Mouse (Mus musculus) 3134 (cell line): ENCODE measurements around the gene Olfr806.

Experiments
- DNase-seq: peaks from one replicate; pipeline ENCODE4 v3.0.0-alpha.2; 2011; ENCODE audit warnings: low spot score; ENCODE audit not compliant: insufficient read length; ENCODE audit errors: extremely low read depth

Olfr806 gene

GRCm38 (mm10) chr10:129741821-129742220, at the start of gene Olfr806:
TSS of gene Olfr806 (minus strand) at chr10:129741921.
- DNase-seq, result no peak

- DNase-seq, result no peak
Measured at GRCm38 (mm10) chr10:129778123-129778522, 36.4 kb upstream of the Olfr806 start.

- DNase-seq, result no peak
Measured at GRCm38 (mm10) chr10:129774338-129774737, 32.6 kb upstream of the Olfr806 start, which contains the start of gene Olfr809. TSS of gene Olfr809 (plus strand) at chr10:129774638.

GRCm38 (mm10) chr10:129765182-129765581, 23.5 kb upstream of the Olfr806 start, which contains the start of gene Olfr808:
TSS of gene Olfr808 (plus strand) at chr10:129765482.
- no peak for DNase-seq

- DNase-seq, result no peak
Measured at GRCm38 (mm10) chr10:129757693-129758092, 16.0 kb upstream of the Olfr806 start, which contains the start of gene Olfr807. TSS of gene Olfr807 (minus strand) at chr10:129757793.

GRCm38 (mm10) chr10:129729275-129729674, 12.4 kb downstream of the Olfr806 start, which contains the start of gene Olfr805:
TSS of gene Olfr805 (minus strand) at chr10:129729375.
- no peak for DNase-seq

- no peak for DNase-seq
Measured at GRCm38 (mm10) chr10:129702910-129703309, 38.8 kb downstream of the Olfr806 start, which contains the start of gene Olfr804. TSS of gene Olfr804 (plus strand) at chr10:129703210.

- no peak for DNase-seq
Measured at GRCm38 (mm10) chr10:129694186-129694585, 47.5 kb downstream of the Olfr806 start, which contains the start of gene Olfr803. TSS of gene Olfr803 (minus strand) at chr10:129694286.

- no peak for DNase-seq
Measured at GRCm38 (mm10) chr10:129688069-129688468, 53.7 kb downstream of the Olfr806 start, which contains the start of gene Olfr802. TSS of gene Olfr802 (minus strand) at chr10:129688169.
